8 mouse cellular contexts compared by ENCODE assay signal in genomic region chr7:29292458-29293098, GRCm38 (mm10). TPM values are rescaled to one million over a fixed set of nuclear protein-coding genes. Genes with fewer than 3 reads are reported as not detected.
DNase-seq lines count a peak whose midpoint lies in the region; ATAC-seq and TF ChIP-seq lines count a peak whose summit lies in the region.

No protein-coding gene starts in this region.

- no peaks in the 10 kb centered on the region for H3K36me3 ChIP-seq in ES-Bruce4 (ENCODE audit: control insufficient read depth, insufficient read depth, low read length, poor library complexity, severe bottlenecking)
- no peaks in the 10 kb centered on the region for H3K36me3 ChIP-seq in intestine, postnatal 0 days (ENCODE audit: control insufficient read depth, insufficient read depth)

- no peak for ATAC-seq in intestine, postnatal 0 days

- TF ChIP-seq EP300 in ES-Bruce4 (IDR thresholded peaks at IDR 0.05; ENCODE audit: insufficient read depth, low read depth, low read length) = no peak

- 33% methylated on average over 8 of the region's 8 CpGs for WGBS in intestine, postnatal 0 days

- no peaks in the 10 kb centered on the region for H3K27me3 ChIP-seq in ES-Bruce4 (ENCODE audit: control insufficient read depth, insufficient read depth, low read length, poor library complexity, severe bottlenecking)
- H3K27me3 ChIP-seq in intestine, postnatal 0 days (replicated peaks; ENCODE audit: control insufficient read depth, insufficient read depth, low read length) = no peaks in the 10 kb centered on the region

- peak; percentile 81 for DNase-seq in cerebellum, adult 9-10 months
- no peak for DNase-seq in cerebellum, adult 9-11 months
- peak; percentile 66 to 82 for DNase-seq in heart, adult 18-20 months
- DNase-seq in right cerebral cortex, postnatal 10 days (ENCODE audit: low spot score in 2 of 2) = no peak
- no peak for DNase-seq in spleen, adult 12 weeks (ENCODE audit: low spot score)
- no peak for DNase-seq in ovary, adult 18-20 months (ENCODE audit: low spot score)

- H3K4me1 ChIP-seq in ES-Bruce4 (ENCODE audit: control insufficient read depth, insufficient read depth, low read length) = peaks cover 17% of the 10 kb centered on the region
- 0 out of 2 replicates have a peak, but pooled peaks cover 3% of the 10 kb centered on the region for H3K4me1 ChIP-seq in intestine, postnatal 0 days (replicated peaks; ENCODE audit: control insufficient read depth, insufficient read depth, low read length)

- no peak overlapping the region for H3K4me3 ChIP-seq in ES-Bruce4 (ENCODE audit: low read depth, low read length)
- no peak overlapping the region for H3K4me3 ChIP-seq in intestine, postnatal 0 days (ENCODE audit: low read depth, low read length)

- TF ChIP-seq POLR2A in ES-Bruce4 (IDR thresholded peaks at IDR 0.05; ENCODE audit: insufficient read depth, low read length) = no peak

- H3K9ac ChIP-seq in ES-Bruce4 (ENCODE audit: low read depth, poor library complexity, severe bottlenecking) = peak overlapping the region; percentile 19
- no peak overlapping the region for H3K9ac ChIP-seq in intestine, postnatal 0 days (ENCODE audit: low read depth, low read length)

- no peaks in the 10 kb centered on the region for H3K9me3 ChIP-seq in ES-Bruce4 (replicated peaks; ENCODE audit: control insufficient read depth, insufficient read depth, low read length, poor library complexity, severe bottlenecking)
- no peaks in the 10 kb centered on the region for H3K9me3 ChIP-seq in intestine, postnatal 0 days (ENCODE audit: control insufficient read depth)

- TF ChIP-seq CTCF in ES-Bruce4 (IDR thresholded peaks at IDR 0.05; ENCODE audit: low read depth, low read length) = no peak
- TF ChIP-seq CTCF in intestine, postnatal 0 days (IDR thresholded peaks at IDR 0.05; ENCODE audit: low read depth) = no peak

- H3K4me2 ChIP-seq in intestine, postnatal 0 days (replicated peaks; ENCODE audit: low read depth) = peak overlapping the region; percentile 9; the same call in 1 of the 2 replicates

- H3K27ac ChIP-seq in ES-Bruce4 (ENCODE audit: insufficient read depth, low read length) = peak overlapping the region; percentile 86
- H3K27ac ChIP-seq in intestine, postnatal 0 days (ENCODE audit: low read depth, low read length) = peak overlapping the region; percentile 21; the same call in 1 of the 2 replicates

RNA-seq across cellular contexts. Expression of gene Ppp1r14a, which starts 3.5 kb away (rescaled TPM):
- polyA plus RNA-seq in ES-Bruce4 (2011; ENCODE audit: insufficient read depth, insufficient read length, low read depth, missing spikeins) = 22.1 and 29.1 TPM in 2 replicates
- 1 to 10 TPM; 5.8 to 7.5 TPM for total RNA-seq in heart, adult 18-20 months (2021)
- polyA plus RNA-seq in intestine, postnatal 0 days (2015; fragmentation: Nextera tagmentation; extraction: Ambion mirVana) = 35.2 and 37.0 TPM in 2 replicates

RNA-seq across cellular contexts. Expression of gene Spint2, which starts 10.9 kb away (rescaled TPM):
- 264 and 288 TPM in 2 replicates for polyA plus RNA-seq in ES-Bruce4 (2011; ENCODE audit: insufficient read depth, insufficient read length, low read depth, missing spikeins)
- total RNA-seq in heart, adult 18-20 months (2021) = 10 to 100 TPM; 45.7 to 53.8 TPM
- 685 and 722 TPM in 2 replicates for polyA plus RNA-seq in intestine, postnatal 0 days (2015; fragmentation: Nextera tagmentation; extraction: Ambion mirVana)

RNA-seq across cellular contexts. Expression of gene Dpf1, which starts 11.2 kb away (rescaled TPM):
- 5.9 and 6.1 TPM in 2 replicates for polyA plus RNA-seq in ES-Bruce4 (2011; ENCODE audit: insufficient read depth, insufficient read length, low read depth, missing spikeins)
- 1 to 10 TPM in 1 of 2 experiments, under 1 TPM in 1; 0.47 to 1.1 TPM for total RNA-seq in heart, adult 18-20 months (2021)
- 1.7 TPM in 2 replicates for polyA plus RNA-seq in intestine, postnatal 0 days (2015; fragmentation: Nextera tagmentation; extraction: Ambion mirVana)

RNA-seq across cellular contexts. Expression of gene 2200002D01Rik, which starts 44.3 kb away (rescaled TPM):
- 33.6 and 34.1 TPM in 2 replicates for polyA plus RNA-seq in ES-Bruce4 (2011; ENCODE audit: insufficient read depth, insufficient read length, low read depth, missing spikeins)
- total RNA-seq in heart, adult 18-20 months (2021) = 1 to 10 TPM in 1 of 2 experiments, under 1 TPM in 1; 0.77 to 1.6 TPM
- polyA plus RNA-seq in intestine, postnatal 0 days (2015; fragmentation: Nextera tagmentation; extraction: Ambion mirVana) = 836 and 862 TPM in 2 replicates

RNA-seq across cellular contexts. Expression of gene Yif1b, which starts 54.4 kb away (rescaled TPM):
- 50.9 and 55.2 TPM in 2 replicates for polyA plus RNA-seq in ES-Bruce4 (2011; ENCODE audit: insufficient read depth, insufficient read length, low read depth, missing spikeins)
- total RNA-seq in heart, adult 18-20 months (2021) = 10 to 100 TPM; 66.3 to 69.2 TPM
- 40.6 and 41.7 TPM in 2 replicates for polyA plus RNA-seq in intestine, postnatal 0 days (2015; fragmentation: Nextera tagmentation; extraction: Ambion mirVana)

Comparison
In these comparisons a context has a peak if more than half of its experiments do, and no peak if none do; other contexts are left out.
1. DNase-seq: peak in cerebellum, adult 9-10 months (single experiment) and heart, adult 18-20 months (2 of 2); none in cerebellum, adult 9-11 months (single experiment), right cerebral cortex, postnatal 10 days (0 of 2), spleen, adult 12 weeks (single experiment) and ovary, adult 18-20 months (single experiment).